Mouse (Mus musculus): Measurements from ENCODE around the gene Vegfb.

DNA sequence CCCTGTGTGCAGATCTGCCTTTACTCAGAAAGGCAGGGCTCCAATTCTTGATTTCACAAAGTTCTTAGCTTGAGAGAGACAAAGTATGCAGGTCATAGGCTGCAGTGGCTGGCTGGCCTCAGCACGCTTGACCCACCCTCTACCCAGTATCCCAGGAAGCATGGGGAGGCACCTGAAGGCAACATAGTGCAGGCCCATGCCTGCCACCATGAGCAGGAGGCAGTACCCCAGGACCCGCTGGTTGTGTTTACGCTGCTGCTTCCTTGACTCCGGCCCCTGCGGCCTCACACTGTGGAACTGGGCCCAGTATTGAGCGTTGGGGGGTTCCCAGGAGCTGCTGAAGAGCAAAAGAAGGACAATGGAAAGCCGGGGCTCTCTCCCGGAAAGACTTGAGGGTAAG, 1.8 kb upstream of the Vegfb start:
- TF ChIP-seq CTCF (IDR thresholded peaks at IDR 0.05; ENCODE audit: low read depth) (no peak), EP300 (optimal IDR thresholded peaks at IDR 0.05) (no peak)

Data from stomach, postnatal 0 days (tissue).